Mouse (Mus musculus) heart, adult 2 months (tissue): ENCODE measurements around the gene Slfn2.

Experiments used
- CTCF ChIP-seq: fragments of 200-600 bp; IDR thresholded peaks from 2 replicates; pipeline ENCODE4 v1.8.1; 2022; ENCODE audit warnings: antibody characterized with exemption, mild to moderate bottlenecking, moderate library complexity
- EP300 ChIP-seq: fragments of 200-500 bp; IDR thresholded peaks from 2 replicates; pipeline ENCODE4 v1.6.1; 2011; ENCODE audit warnings: low read depth, low read length, control low read depth; ENCODE audit not compliant: insufficient read depth
- POLR2A ChIP-seq: fragments of 200-500 bp; IDR thresholded peaks from 2 replicates; pipeline ENCODE4 v1.6.1; 2011; ENCODE audit warnings: mild to moderate bottlenecking, low read depth, low read length, control low read depth; ENCODE audit not compliant: insufficient read depth

DNA sequence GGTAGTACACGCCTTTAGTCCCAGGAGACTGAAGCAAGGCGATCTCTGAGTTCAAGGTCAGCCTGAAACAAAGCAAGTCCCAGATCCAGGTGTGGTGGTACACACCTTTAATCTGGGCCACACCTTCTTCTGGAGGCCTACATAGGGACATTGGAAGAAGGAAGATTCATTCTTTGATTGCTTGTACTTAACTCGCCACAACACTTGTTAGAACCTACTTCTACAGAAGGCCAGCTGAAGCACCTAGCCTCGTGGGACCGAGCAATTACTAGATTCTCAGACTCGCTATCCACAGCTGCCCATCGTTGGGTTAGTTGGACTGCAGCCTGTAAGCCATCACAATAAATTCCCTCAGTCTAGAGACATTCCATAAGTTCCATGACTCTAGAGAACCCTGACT, 3.1 kb upstream of the Slfn2 start:
- TF ChIP-seq CTCF (no peak), POLR2A (no peak), EP300 (no peak)
